Mouse (Mus musculus) mouse embryonic stem cell (cell line): ENCODE results near the gene Mark1.

Experiments
- in situ Hi-C, 2 experiments: fragments of 300-500 bp; cut with MboI; formaldehyde crosslinking; loops; 1 replicate in 1 of 2; 3 replicates in 1 of 2; pipeline ENCODE4 v1.14.3; 2019 to 2020; ENCODE audit warnings: low sequenced_read_pairs in 2 of 2, low pct_unique_long_range_greater_than_20kb in 1 of 2, mixed read lengths in 1 of 2; ENCODE audit not compliant: unreplicated experiment in 1 of 2

Mark1 gene

GRCm38 (mm10) chr1:184908558-184908957 is 90.8 kb downstream of the Mark1 start:
- in situ Hi-C loops: no loop called here

GRCm38 (mm10) chr1:184905904-184906745 is 93.2 kb downstream of the Mark1 start:
- in situ Hi-C loops: no loop called here

DNA sequence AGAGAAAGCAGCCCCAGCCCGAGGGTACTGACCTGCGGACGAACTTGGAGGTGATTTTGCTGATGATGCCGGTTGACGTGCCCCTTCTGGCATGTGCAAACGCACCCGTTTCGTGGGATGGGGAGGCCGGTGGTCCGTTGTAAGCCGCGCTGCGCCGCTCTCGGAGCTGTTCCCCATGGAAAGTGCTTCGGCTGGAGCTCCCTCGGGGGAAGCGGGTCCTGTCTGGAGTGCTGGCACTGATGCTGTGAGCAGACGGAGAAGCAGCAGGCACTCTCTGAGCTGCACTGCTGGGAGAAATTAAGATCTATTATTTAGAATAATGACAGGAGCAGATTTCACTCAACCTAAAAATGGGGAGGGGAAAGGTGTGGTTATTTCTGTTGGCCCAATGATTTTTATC is 94.0 kb downstream of the Mark1 start:
- in situ Hi-C loops: no loop called here

GRCm38 (mm10) chr1:184903697-184904096 is 95.7 kb downstream of the Mark1 start:
- in situ Hi-C loops: no loop called here

DNA sequence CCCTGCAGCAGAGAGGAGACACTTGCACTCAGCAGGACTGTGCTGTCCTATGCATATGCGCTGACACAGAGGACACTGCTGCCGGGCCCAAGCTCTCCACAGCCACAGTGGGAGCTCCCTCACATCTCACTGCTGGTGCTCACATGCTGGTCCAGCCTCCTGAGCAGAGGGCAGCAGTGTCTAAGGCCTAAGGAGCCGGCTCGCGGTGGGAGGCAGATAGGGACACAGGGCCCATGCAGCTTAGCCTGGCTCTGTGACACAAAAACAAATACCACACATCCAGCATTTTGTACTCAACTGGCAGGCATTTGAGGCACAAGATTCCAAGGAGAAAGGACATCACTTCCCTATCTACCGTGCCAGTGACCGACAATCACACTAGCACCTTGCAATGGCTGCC is 96.5 kb downstream of the Mark1 start:
- in situ Hi-C loops: no loop called here

DNA sequence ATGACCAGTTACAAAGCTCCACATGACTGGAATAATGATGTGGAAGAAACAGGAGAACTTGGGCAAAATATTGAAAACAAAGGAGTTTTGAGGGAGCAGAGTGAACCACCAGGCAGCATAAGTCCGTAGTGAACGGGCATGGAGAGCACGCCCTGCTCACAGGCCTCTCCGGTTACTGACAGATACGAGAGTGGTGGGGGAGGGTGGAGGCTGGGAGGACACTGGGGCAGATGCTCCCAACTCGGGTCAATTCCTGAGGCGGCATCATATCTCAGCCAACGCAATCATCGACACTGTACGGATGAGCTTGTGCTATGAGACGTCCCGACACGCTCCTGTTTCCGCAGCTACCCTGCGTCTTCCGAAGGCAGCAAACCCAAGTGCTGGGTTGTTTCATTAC is 102.0 kb downstream of the Mark1 start:
- in situ Hi-C loops: no loop called here

- in situ Hi-C loops: no loop called here
Measured at GRCm38 (mm10) chr1:184891998-184892397, 107.4 kb downstream of the Mark1 start.

- in situ Hi-C loops: no loop called here
Measured at GRCm38 (mm10) chr1:184889454-184889853, 109.9 kb downstream of the Mark1 start.

GRCm38 (mm10) chr1:184886160-184886559 is 113.2 kb downstream of the Mark1 start:
- in situ Hi-C loops: no loop called here

DNA sequence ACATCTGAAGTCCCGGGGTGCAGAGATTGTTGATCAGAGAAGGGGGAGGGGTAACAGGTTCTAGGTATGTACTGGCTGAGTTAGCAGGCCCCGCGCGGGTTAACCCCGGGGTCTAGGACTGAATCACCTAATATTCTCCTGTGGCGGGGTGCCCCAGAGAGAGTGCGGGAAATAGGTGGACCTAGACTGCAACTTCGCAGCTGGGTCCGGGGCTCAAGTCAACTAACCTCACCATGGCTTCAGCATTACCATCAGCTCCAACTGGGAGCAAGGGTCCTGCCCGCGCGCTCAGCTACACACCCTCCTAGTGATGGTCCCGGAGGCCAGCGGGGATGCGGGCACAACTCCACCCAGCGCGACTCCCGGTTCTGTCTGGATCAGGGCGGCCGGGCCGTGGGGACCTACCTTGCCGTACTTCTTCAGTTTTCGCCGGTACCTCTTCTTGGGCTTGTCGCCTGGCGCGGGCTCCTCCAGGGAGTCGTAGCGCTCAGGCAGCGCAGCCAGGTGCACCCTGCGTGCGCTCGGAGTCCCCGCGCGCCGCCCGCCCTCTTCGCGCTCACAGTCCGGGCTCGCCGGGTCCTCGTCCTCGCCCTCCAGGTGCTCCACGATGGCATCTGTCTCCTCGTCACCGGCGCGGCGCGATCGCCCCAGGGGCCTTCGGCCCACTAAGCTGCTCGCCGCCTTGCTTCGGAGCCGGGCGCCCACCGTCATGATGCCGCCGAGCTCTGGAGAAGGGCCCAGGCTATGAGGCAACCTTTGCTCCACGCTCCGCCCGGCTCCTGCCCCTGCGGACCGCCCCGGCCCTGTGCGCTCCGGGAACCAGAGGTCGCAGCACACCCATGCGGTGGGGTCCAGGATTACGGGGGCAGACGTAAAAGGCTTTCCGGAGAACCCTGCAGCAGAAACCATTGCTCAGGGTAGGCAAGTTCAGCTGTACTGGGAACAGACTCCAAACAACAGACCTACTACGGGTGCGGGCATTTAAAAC is 116.8 kb downstream of the Mark1 start, which contains the start of gene C130074G19Rik:
Gene C130074G19Rik, minus strand, starts transcription at position 938 of the 988 bp plus-strand sequence.
- in situ Hi-C loops: no loop called here

DNA sequence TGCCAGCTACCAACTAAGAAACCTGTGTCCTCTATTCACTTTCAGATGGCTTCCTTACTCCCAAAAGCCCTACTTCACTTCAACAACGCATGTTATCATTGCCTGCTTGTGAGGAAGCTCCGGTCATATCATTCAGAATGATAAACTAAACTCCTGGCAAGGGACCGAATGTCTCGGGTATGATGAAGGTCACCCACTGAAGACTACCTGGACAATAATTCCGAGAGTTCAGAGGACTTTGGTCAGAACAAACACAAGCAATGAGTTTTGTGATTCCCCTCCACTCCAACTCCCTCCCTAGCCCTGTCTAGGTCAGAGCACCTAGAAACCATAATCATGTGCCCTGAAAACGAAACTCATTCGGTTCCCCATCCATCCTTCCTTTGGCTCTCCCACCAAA is 117.5 kb downstream of the Mark1 start:
- in situ Hi-C loops: no loop called here

GRCm38 (mm10) chr1:184881211-184881610 is 118.2 kb downstream of the Mark1 start:
- in situ Hi-C loops: no loop called here

GRCm38 (mm10) chr1:184878860-184879259 is 120.5 kb downstream of the Mark1 start:
- in situ Hi-C loops: no loop called here

- in situ Hi-C loops: no loop called here
Measured at GRCm38 (mm10) chr1:184877306-184877705, 122.1 kb downstream of the Mark1 start.

DNA sequence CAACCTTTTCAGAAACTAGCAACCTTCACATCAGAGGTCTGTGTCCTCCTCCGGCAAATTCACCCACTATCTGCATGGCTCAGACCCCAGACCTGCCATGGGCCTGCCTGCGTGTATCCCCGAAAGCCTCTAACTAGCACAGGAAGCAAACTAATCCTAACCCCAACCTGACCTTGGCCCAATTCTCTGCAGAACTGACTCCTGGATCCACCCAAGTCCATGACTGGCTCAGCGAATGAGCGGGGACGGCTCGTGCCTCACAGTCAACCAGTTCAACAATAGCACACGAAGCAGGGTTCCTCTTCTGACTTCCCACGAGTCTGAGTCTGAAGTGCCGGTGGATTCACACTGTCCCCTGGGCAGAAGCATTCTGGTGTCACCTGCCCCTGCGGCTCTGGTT is 125.5 kb downstream of the Mark1 start:
- in situ Hi-C loops: no loop called here

GRCm38 (mm10) chr1:184872069-184872819 is 127.1 kb downstream of the Mark1 start:
- in situ Hi-C loops: no loop called here

GRCm38 (mm10) chr1:184871506-184871905 is 127.9 kb downstream of the Mark1 start:
- in situ Hi-C loops: no loop called here

DNA sequence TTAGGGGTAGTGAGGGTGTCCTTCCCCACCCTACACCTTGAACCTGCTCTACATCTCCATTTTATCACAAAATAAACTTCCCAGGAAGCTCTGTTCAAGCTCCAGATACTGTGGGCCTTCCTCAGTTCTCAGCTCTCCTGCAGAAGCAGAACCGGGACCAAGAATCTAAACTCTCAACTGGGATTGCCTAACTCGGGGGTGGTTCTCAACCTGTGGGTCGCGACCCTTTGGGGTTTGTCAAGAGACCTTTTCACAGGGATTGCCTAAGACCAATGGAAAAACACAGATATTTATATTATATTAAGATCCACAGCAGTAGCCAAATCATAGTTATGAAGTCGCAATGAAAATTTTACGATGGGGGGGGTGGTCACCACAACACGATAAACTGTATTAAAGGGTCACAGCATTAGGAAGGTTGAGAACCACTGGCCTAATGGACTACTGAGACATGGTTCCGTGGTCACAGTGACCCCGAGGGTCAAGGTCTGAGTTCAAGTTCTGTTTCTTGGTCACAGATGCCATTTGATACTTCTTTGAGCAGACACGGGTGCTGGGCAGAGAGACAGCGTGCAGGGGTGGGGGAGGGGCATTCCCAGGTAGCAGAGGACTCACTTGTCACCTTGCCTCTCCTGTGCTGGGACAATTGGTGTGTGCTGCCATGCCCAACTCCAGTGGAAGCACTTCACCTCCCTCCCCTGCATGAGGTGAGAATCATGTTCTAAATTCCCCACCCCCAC is 128.6 kb downstream of the Mark1 start:
- in situ Hi-C loops: no loop called here
